Mouse (Mus musculus) lung, adult 2 months (tissue): ENCODE measurements around the gene Gpx4.

Experiments
- CTCF ChIP-seq: fragments of 200-500 bp; IDR thresholded peaks from 2 replicates; pipeline ENCODE4 v1.5.1; 2011; ENCODE audit warnings: mild to moderate bottlenecking, low read length, control low read depth; ENCODE audit not compliant: insufficient read depth
- POLR2A ChIP-seq: fragments of 200-500 bp; IDR thresholded peaks from 2 replicates; pipeline ENCODE4 v1.6.1; 2011; ENCODE audit warnings: low read depth, mild to moderate bottlenecking, control low read depth, low read length, borderline replicate concordance; ENCODE audit errors: extremely low read depth

DNA sequence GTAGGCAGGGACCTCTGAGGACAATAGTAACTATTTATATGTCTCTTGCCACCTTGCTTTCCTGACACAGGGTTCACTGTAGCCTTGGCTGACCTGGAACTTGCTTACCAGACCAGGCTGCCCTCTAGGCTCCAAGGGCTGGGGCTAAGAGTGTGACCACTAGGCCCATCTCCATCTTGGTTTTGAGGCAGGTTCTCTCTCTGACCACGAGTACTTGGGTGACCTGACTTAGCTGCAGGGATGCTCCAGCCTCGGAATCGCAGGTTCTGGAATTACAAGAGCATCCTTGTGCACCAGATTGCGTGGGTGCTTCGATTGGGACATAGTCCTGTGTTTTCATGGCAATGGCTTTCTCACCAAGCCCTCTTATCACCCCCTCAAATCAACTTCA lies 5.4 kb downstream of the Gpx4 start:
- TF ChIP-seq CTCF, result no peak
- TF ChIP-seq POLR2A, result no peak
